Mouse (Mus musculus): ENCODE measurements around the gene Nol4l. TPM values are rescaled to one million over a fixed set of nuclear protein-coding genes. Genes with fewer than 3 reads are reported as not detected.

Nol4l gene
- polyA plus RNA-seq, 1 experiment = 1.1 TPM

- Histone ChIP-seq H3K36me3 (ENCODE audit: control insufficient read depth) (peaks cover 53% of the 10 kb centered on the region), H3K4me1 (ENCODE audit: control insufficient read depth) (peaks cover 26% of the 10 kb centered on the region)
- TF ChIP-seq GATA1 (IDR thresholded peaks at IDR 0.05; ENCODE audit: low read length) (no peak), TAL1 (IDR thresholded peaks at IDR 0.05; ENCODE audit: low read length) (no peak)
Measured at GRCm38 (mm10) chr2:153437306-153437659, 92.5 kb downstream of the Nol4l start.

GRCm38 (mm10) chr2:153436641-153437305 is 93.0 kb downstream of the Nol4l start:
- peaks cover 26% of the 10 kb centered on the region for H3K4me1 ChIP-seq (ENCODE audit: control insufficient read depth)
- peaks cover 56% of the 10 kb centered on the region for H3K36me3 ChIP-seq (ENCODE audit: control insufficient read depth)
- H3K4me3 ChIP-seq (replicated peaks) = no peak overlapping the region

More at GRCm38 (mm10) chr2:153437306-153437659, 92.5 kb downstream of the Nol4l start:
- Histone ChIP-seq H3K9me3 (ENCODE audit: control insufficient read depth, low read length) (no peaks in the 10 kb centered on the region), H3K27me3 (ENCODE audit: control insufficient read depth) (peaks cover 2% of the 10 kb centered on the region; the same call in 1 of the 2 replicates), H3K4me3 (replicated peaks) (no peak overlapping the region)

GRCm38 (mm10) chr2:153434880-153435831 is 94.6 kb downstream of the Nol4l start:
- TF ChIP-seq GATA1 (IDR thresholded peaks at IDR 0.05; ENCODE audit: low read length) = no peak
- no peak for TF ChIP-seq TAL1 (IDR thresholded peaks at IDR 0.05; ENCODE audit: low read length)
- Histone ChIP-seq H3K27me3 (ENCODE audit: control insufficient read depth) (no peaks in the 10 kb centered on the region), H3K4me1 (ENCODE audit: control insufficient read depth) (peaks cover 21% of the 10 kb centered on the region), H3K4me3 (replicated peaks) (no peak overlapping the region), H3K9me3 (ENCODE audit: control insufficient read depth, low read length) (no peaks in the 10 kb centered on the region), H3K36me3 (ENCODE audit: control insufficient read depth) (peaks cover 70% of the 10 kb centered on the region)

More at GRCm38 (mm10) chr2:153436641-153437305, 93.0 kb downstream of the Nol4l start:
- no peak for TF ChIP-seq TAL1 (IDR thresholded peaks at IDR 0.05; ENCODE audit: low read length)
- no peaks in the 10 kb centered on the region for H3K9me3 ChIP-seq (ENCODE audit: control insufficient read depth, low read length)
- H3K27me3 ChIP-seq (ENCODE audit: control insufficient read depth) = no peaks in the 10 kb centered on the region

- no peaks in the 10 kb centered on the region for H3K9me3 ChIP-seq (ENCODE audit: control insufficient read depth, low read length)
- peaks cover 83% of the 10 kb centered on the region for H3K36me3 ChIP-seq (ENCODE audit: control insufficient read depth)
- no peak for TF ChIP-seq TAL1 (IDR thresholded peaks at IDR 0.05; ENCODE audit: low read length)
- no peak for TF ChIP-seq GATA1 (IDR thresholded peaks at IDR 0.05; ENCODE audit: low read length)
- peaks cover 23% of the 10 kb centered on the region for H3K4me1 ChIP-seq (ENCODE audit: control insufficient read depth)
- no peaks in the 10 kb centered on the region for H3K27me3 ChIP-seq (ENCODE audit: control insufficient read depth)
- no peak overlapping the region for H3K4me3 ChIP-seq (replicated peaks)
Measured at GRCm38 (mm10) chr2:153433859-153434258, 95.9 kb downstream of the Nol4l start.

- Histone ChIP-seq H3K4me1 (ENCODE audit: control insufficient read depth) (peaks cover 32% of the 10 kb centered on the region), H3K27me3 (ENCODE audit: control insufficient read depth) (no peaks in the 10 kb centered on the region), H3K36me3 (ENCODE audit: control insufficient read depth) (peaks cover 95% of the 10 kb centered on the region), H3K9me3 (ENCODE audit: control insufficient read depth, low read length) (no peaks in the 10 kb centered on the region), H3K4me3 (replicated peaks) (no peak overlapping the region)
- no peak for TF ChIP-seq GATA1 (IDR thresholded peaks at IDR 0.05; ENCODE audit: low read length)
- no peak for TF ChIP-seq TAL1 (IDR thresholded peaks at IDR 0.05; ENCODE audit: low read length)
Measured at GRCm38 (mm10) chr2:153432492-153432891, 97.3 kb downstream of the Nol4l start.

GRCm38 (mm10) chr2:153430571-153430970 is 99.2 kb downstream of the Nol4l start:
- Histone ChIP-seq H3K36me3 (ENCODE audit: control insufficient read depth) (peaks cover 88% of the 10 kb centered on the region), H3K27me3 (ENCODE audit: control insufficient read depth) (no peaks in the 10 kb centered on the region), H3K9me3 (ENCODE audit: control insufficient read depth, low read length) (no peaks in the 10 kb centered on the region), H3K4me1 (ENCODE audit: control insufficient read depth) (peaks cover 33% of the 10 kb centered on the region), H3K4me3 (replicated peaks) (no peak overlapping the region)
- no peak for TF ChIP-seq GATA1 (IDR thresholded peaks at IDR 0.05; ENCODE audit: low read length)
- no peak for TF ChIP-seq TAL1 (IDR thresholded peaks at IDR 0.05; ENCODE audit: low read length)

GRCm38 (mm10) chr2:153428485-153428884 is 101.3 kb downstream of the Nol4l start:
- H3K4me1 ChIP-seq (ENCODE audit: control insufficient read depth) = peaks cover 41% of the 10 kb centered on the region
- no peaks in the 10 kb centered on the region for H3K9me3 ChIP-seq (ENCODE audit: control insufficient read depth, low read length)
- H3K4me3 ChIP-seq (replicated peaks) = no peak overlapping the region
- peaks cover 87% of the 10 kb centered on the region for H3K36me3 ChIP-seq (ENCODE audit: control insufficient read depth)
- no peaks in the 10 kb centered on the region for H3K27me3 ChIP-seq (ENCODE audit: control insufficient read depth)
- no peak for TF ChIP-seq TAL1 (IDR thresholded peaks at IDR 0.05; ENCODE audit: low read length)
- TF ChIP-seq GATA1 (IDR thresholded peaks at IDR 0.05; ENCODE audit: low read length) = no peak

- Histone ChIP-seq H3K4me3 (replicated peaks) (no peak overlapping the region), H3K36me3 (ENCODE audit: control insufficient read depth) (peaks cover 84% of the 10 kb centered on the region), H3K27me3 (ENCODE audit: control insufficient read depth) (no peaks in the 10 kb centered on the region), H3K9me3 (ENCODE audit: control insufficient read depth, low read length) (no peaks in the 10 kb centered on the region), H3K4me1 (ENCODE audit: control insufficient read depth) (peaks cover 41% of the 10 kb centered on the region)
- TF ChIP-seq GATA1 (IDR thresholded peaks at IDR 0.05; ENCODE audit: low read length) (no peak), TAL1 (IDR thresholded peaks at IDR 0.05; ENCODE audit: low read length) (no peak)
Measured at GRCm38 (mm10) chr2:153426931-153427330, 102.8 kb downstream of the Nol4l start.

- TF ChIP-seq TAL1 (IDR thresholded peaks at IDR 0.05; ENCODE audit: low read length) = no peak
- TF ChIP-seq GATA1 (IDR thresholded peaks at IDR 0.05; ENCODE audit: low read length) = no peak
- Histone ChIP-seq H3K9me3 (ENCODE audit: control insufficient read depth, low read length) (no peaks in the 10 kb centered on the region), H3K36me3 (ENCODE audit: control insufficient read depth) (peaks cover 78% of the 10 kb centered on the region), H3K4me1 (ENCODE audit: control insufficient read depth) (peaks cover 41% of the 10 kb centered on the region), H3K4me3 (replicated peaks) (no peak overlapping the region), H3K27me3 (ENCODE audit: control insufficient read depth) (no peaks in the 10 kb centered on the region)
Measured at GRCm38 (mm10) chr2:153425998-153426670, 103.6 kb downstream of the Nol4l start.
